Mouse (Mus musculus) MEL (cell line): Measurements from ENCODE around the gene Zfp683. TPM values are rescaled to one million over a fixed set of nuclear protein-coding genes. Genes with fewer than 3 reads are reported as not detected.

Source experiments
- DNase-seq: peaks from one replicate; pipeline ENCODE4 v3.0.0; 2011; ENCODE audit warnings: low read depth, low spot score
- H3K27ac ChIP-seq: 2 replicates; pipeline ENCODE4 v1.5.1; 2012; ENCODE audit warnings: low read depth, mild to moderate bottlenecking, control low read depth, low read length, moderate library complexity; ENCODE audit not compliant: control insufficient read depth
- H3K27me3 ChIP-seq, 2 experiments: fragments of 150-350 bp in 1 of 2; sonication (generic) in 1 of 2; 2 replicates each; pipeline ENCODE4 v1.6.1; 2012; ENCODE audit warnings: low read length in 2 of 2, mild to moderate bottlenecking in 2 of 2, improper control_type of control experiment in 1 of 2, moderate library complexity in 1 of 2; ENCODE audit not compliant: insufficient read depth in 2 of 2, control insufficient read depth in 1 of 2
- H3K36me3 ChIP-seq, 2 experiments: 2 replicates each; pipeline ENCODE4 v1.6.1; 2012 to 2014; ENCODE audit warnings: low read length in 2 of 2, improper control_type of control experiment in 1 of 2, inconsistent platforms in 1 of 2, mild to moderate bottlenecking in 1 of 2; ENCODE audit not compliant: insufficient read depth in 2 of 2, control insufficient read depth in 1 of 2
- H3K4me1 ChIP-seq, 2 experiments: fragments of 150-350 bp in 1 of 2; sonication (generic) in 1 of 2; 2 replicates each; pipeline ENCODE4 v1.6.1; 2012; ENCODE audit warnings: low read length in 2 of 2, improper control_type of control experiment in 1 of 2, mild to moderate bottlenecking in 1 of 2; ENCODE audit not compliant: insufficient read depth in 2 of 2, control insufficient read depth in 1 of 2
- H3K4me3 ChIP-seq, 2 experiments: fragments of 150-350 bp in 1 of 2; sonication (generic) in 1 of 2; 2 replicates each; pipeline ENCODE4 v1.5.1; 2012; ENCODE audit warnings: low read depth in 2 of 2, low read length in 2 of 2, mild to moderate bottlenecking in 2 of 2, moderate library complexity in 2 of 2, control low read depth in 1 of 2, improper control_type of control experiment in 1 of 2; ENCODE audit not compliant: control insufficient read depth in 1 of 2, insufficient read depth in 1 of 2
- H3K79me2 ChIP-seq: 2 replicates; pipeline ENCODE4 v1.6.1; 2012; ENCODE audit warnings: mild to moderate bottlenecking, low read length, moderate library complexity; ENCODE audit not compliant: control insufficient read depth, poor library complexity, insufficient read depth
- H3K9ac ChIP-seq: 2 replicates; pipeline ENCODE4 v1.6.1; 2012; ENCODE audit warnings: low read depth, mild to moderate bottlenecking, control low read depth, low read length, moderate library complexity; ENCODE audit not compliant: control insufficient read depth, poor library complexity, severe bottlenecking
- H3K9me3 ChIP-seq: fragments of 150-350 bp; sonication (generic); replicated peaks from 2 replicates; pipeline ENCODE4 v1.6.1; 2012; ENCODE audit warnings: mild to moderate bottlenecking, low read length, improper control_type of control experiment, moderate library complexity; ENCODE audit not compliant: insufficient read depth
- CHD1 ChIP-seq: IDR thresholded peaks from 2 replicates; pipeline ENCODE4 v1.6.1; 2012; ENCODE audit warnings: low read depth, mild to moderate bottlenecking, inconsistent platforms, low read length, improper control_type of control experiment
- CHD2 ChIP-seq: IDR thresholded peaks from 2 replicates; pipeline ENCODE4 v1.6.1; 2011; ENCODE audit warnings: low read length, improper control_type of control experiment
- CTCF ChIP-seq, 3 experiments: IDR thresholded peaks in 2 of 3; conservative IDR thresholded peaks in 1 of 3; 2 replicates each; pipeline ENCODE4 v1.5.1; 2011 to 2012; ENCODE audit warnings: low read length in 3 of 3, low read depth in 2 of 3, mild to moderate bottlenecking in 2 of 3, improper control_type of control experiment in 1 of 3, inconsistent platforms in 1 of 3, mixed read lengths in 1 of 3, moderate library complexity in 1 of 3; ENCODE audit not compliant: control insufficient read depth in 1 of 3, insufficient read depth in 1 of 3, poor library complexity in 1 of 3, severe bottlenecking in 1 of 3
- ELF1 ChIP-seq: IDR thresholded peaks from 2 replicates; pipeline ENCODE4 v1.6.1; 2014; ENCODE audit warnings: low read depth, mild to moderate bottlenecking, inconsistent platforms, low read length, improper control_type of control experiment, moderate library complexity
- GABPA ChIP-seq: IDR thresholded peaks from 2 replicates; pipeline ENCODE4 v1.6.1; 2012; ENCODE audit warnings: low read depth, mild to moderate bottlenecking, inconsistent platforms, low read length, improper control_type of control experiment, moderate library complexity
- HCFC1 ChIP-seq: IDR thresholded peaks from 2 replicates; pipeline ENCODE4 v1.6.1; 2012; ENCODE audit warnings: low read depth, mild to moderate bottlenecking, inconsistent platforms, low read length, improper control_type of control experiment, moderate library complexity
- JUND ChIP-seq: IDR thresholded peaks from 2 replicates; pipeline ENCODE4 v1.6.1; 2011; ENCODE audit warnings: low read depth, mild to moderate bottlenecking, improper control_type of control experiment, low read length
- KAT2A ChIP-seq: conservative IDR thresholded peaks from 2 replicates; pipeline ENCODE4 v1.6.1; 2012; ENCODE audit warnings: low read depth, low read length, improper control_type of control experiment, inconsistent platforms
- MAFK ChIP-seq: IDR thresholded peaks from 2 replicates; pipeline ENCODE4 v1.6.1; 2011; ENCODE audit warnings: low read depth, mild to moderate bottlenecking, low read length, improper control_type of control experiment, borderline replicate concordance
- MYB ChIP-seq: IDR thresholded peaks from 2 replicates; pipeline ENCODE4 v1.6.1; 2011; ENCODE audit warnings: mild to moderate bottlenecking, low read depth, low read length, improper control_type of control experiment
- NELFE ChIP-seq: IDR thresholded peaks from 2 replicates; pipeline ENCODE4 v1.6.1; 2011; ENCODE audit warnings: low read depth, low read length, improper control_type of control experiment
- NRF1 ChIP-seq: IDR thresholded peaks from 2 replicates; pipeline ENCODE4 v1.6.1; 2014; ENCODE audit warnings: low read depth, mild to moderate bottlenecking, inconsistent platforms, low read length, improper control_type of control experiment, moderate library complexity; ENCODE audit not compliant: poor library complexity, insufficient read depth, severe bottlenecking
- POLR2A ChIP-seq, 2 experiments: IDR thresholded peaks; 2 replicates each; pipeline ENCODE4 v1.6.1; 2011 to 2012; ENCODE audit warnings: low read length in 2 of 2, mild to moderate bottlenecking in 2 of 2, control low read depth in 1 of 2, improper control_type of control experiment in 1 of 2, low read depth in 1 of 2, moderate library complexity in 1 of 2; ENCODE audit not compliant: control insufficient read depth in 1 of 2, insufficient read depth in 1 of 2, poor library complexity in 1 of 2
- RCOR1 ChIP-seq: IDR thresholded peaks from 2 replicates; pipeline ENCODE4 v1.6.1; 2012; ENCODE audit warnings: low read depth, mild to moderate bottlenecking, inconsistent platforms, low read length, improper control_type of control experiment
- TCF12 ChIP-seq: IDR thresholded peaks from 2 replicates; pipeline ENCODE4 v1.6.1; 2014; ENCODE audit warnings: low read depth, mild to moderate bottlenecking, inconsistent platforms, low read length, improper control_type of control experiment, moderate library complexity
- polyA plus RNA-seq, 2 experiments: library from polyadenylated mRNA; stranded (reverse) in 1 of 2; unstranded in 1 of 2; fragments of >175 nt in 1 of 2; fragments of >200 nt in 1 of 2; gene quantifications; 2 replicates each; pipeline versions ENCODE4 v1.2.1 to v1.2.4; 2012; ENCODE audit warnings: low replicate concordance in 2 of 2, low read depth in 1 of 2; ENCODE audit not compliant: insufficient read length in 2 of 2, insufficient read depth in 1 of 2, missing spikeins in 1 of 2
- total RNA-seq: library from RNA; depleted of rRNA; stranded (reverse); fragments of 300-350 nt; gene quantifications from 2 replicates; pipeline ENCODE4 v1.2.3, GENCODE M21; 2012

Zfp683 gene
- total and polyA plus RNA-seq, 3 experiments: not detected

GRCm38 (mm10) chr4:134051912-134052311, 1.7 kb upstream of the Zfp683 start:
- Histone ChIP-seq H3K4me3 (no peak overlapping the region), H3K9ac (no peak overlapping the region), H3K36me3 (no peaks in the 10 kb centered on the region; a peak in 1 of 4 replicates), H3K27me3 (peaks cover 0 to 3% of the 10 kb centered on the region in 2 experiments; a peak in 2 of 4 replicates), H3K27ac (no peak overlapping the region), H3K79me2 (no peaks in the 10 kb centered on the region), H3K4me1 (peaks cover 0 to 18% of the 10 kb centered on the region in 2 experiments; a peak in 1 of 4 replicates), H3K9me3 (no peaks in the 10 kb centered on the region)
- DNase-seq: no peak
- TF ChIP-seq CHD1: no peak
- TF ChIP-seq CHD2: no peak
- TF ChIP-seq MAFK: no peak
- TF ChIP-seq CTCF (IDR thresholded peaks at IDR 0.05 in 2 of 3, conservative IDR thresholded peaks at IDR 0.05 in 1 of 3; ENCODE audit: control insufficient read depth in 1 of 3, insufficient read depth in 1 of 3, low read depth in 2 of 3, low read length in 3 of 3, poor library complexity in 1 of 3, severe bottlenecking in 1 of 3): no peak
- no peak for TF ChIP-seq NELFE
- TF ChIP-seq GABPA: no peak
- no peak for TF ChIP-seq NRF1
- TF ChIP-seq MYB: no peak
- TF ChIP-seq TCF12: no peak
- TF ChIP-seq JUND: no peak
- TF ChIP-seq HCFC1: no peak
- TF ChIP-seq POLR2A (IDR thresholded peaks at IDR 0.05; ENCODE audit: control insufficient read depth in 1 of 2, insufficient read depth in 1 of 2, low read depth in 1 of 2, low read length in 2 of 2, poor library complexity in 1 of 2): no peak

DNA sequence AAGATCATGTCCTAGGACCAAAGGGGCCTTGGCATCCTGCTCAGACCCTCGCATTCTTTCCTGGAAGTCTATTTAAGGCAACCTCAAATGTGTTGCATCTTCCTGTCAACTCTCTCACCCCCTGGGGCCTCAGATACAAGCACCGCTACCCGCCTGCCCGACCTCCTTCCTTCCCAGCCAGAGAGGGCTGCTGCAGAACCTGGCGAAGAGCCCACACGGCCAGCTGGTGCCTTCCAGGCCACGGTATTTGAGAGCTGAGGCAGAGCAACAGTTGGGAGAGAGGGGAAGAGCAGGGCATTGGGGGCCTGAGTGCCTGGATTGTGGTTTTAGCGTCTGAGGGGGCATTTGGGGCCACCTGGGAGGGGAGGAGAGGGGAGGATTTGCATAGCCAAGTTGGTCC, 1.1 kb upstream of the Zfp683 start:
- no peak overlapping the region for H3K9ac ChIP-seq
- no peak overlapping the region for H3K27ac ChIP-seq
- no peak for TF ChIP-seq RCOR1
- no peak for TF ChIP-seq ELF1
- H3K36me3 ChIP-seq: no peaks in the 10 kb centered on the region; a peak in 1 of 4 replicates
- no peak overlapping the region for H3K4me3 ChIP-seq
- no peaks in the 10 kb centered on the region for H3K9me3 ChIP-seq
- peaks cover 0 to 16% of the 10 kb centered on the region in 2 experiments; a peak in 1 of 4 replicates for H3K4me1 ChIP-seq
- H3K79me2 ChIP-seq: no peaks in the 10 kb centered on the region
- peaks cover 0 to 3% of the 10 kb centered on the region in 2 experiments; a peak in 2 of 4 replicates for H3K27me3 ChIP-seq
- DNase-seq: no peak

DNA sequence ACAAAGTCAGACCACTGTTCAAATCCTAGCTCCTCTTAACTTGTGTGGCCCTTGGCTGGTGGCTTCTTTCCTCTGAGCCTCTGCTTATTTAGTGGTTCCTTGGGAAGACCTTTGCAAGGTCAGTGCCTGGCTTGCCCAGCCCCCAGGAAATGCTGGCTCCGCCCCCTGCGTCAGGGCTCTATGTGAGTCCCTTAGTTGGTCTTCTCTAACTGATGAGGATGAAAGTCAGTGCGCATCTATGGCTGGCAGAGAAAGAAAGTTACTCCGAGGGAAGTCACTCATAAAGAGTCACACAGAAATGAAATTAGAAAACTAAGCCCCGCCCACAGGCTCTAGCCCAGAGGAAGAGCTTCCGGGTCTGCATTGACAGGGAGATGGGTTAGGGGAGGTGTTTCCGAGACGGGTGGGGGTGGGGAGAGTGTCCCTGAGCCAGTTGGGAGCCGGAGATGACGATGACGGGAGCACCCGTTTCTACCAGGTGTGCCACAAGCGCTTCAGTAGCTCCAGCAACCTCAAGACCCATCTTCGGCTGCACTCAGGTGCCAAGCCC, 4.6 kb downstream of the Zfp683 start:
- DNase-seq: no peak
- Histone ChIP-seq H3K27ac (no peak overlapping the region), H3K9ac (no peak overlapping the region), H3K9me3 (no peaks in the 10 kb centered on the region), H3K4me3 (no peak overlapping the region), H3K27me3 (peaks cover 0 to 3% of the 10 kb centered on the region in 2 experiments; a peak in 2 of 4 replicates), H3K79me2 (no peaks in the 10 kb centered on the region), H3K4me1 (peaks cover 3 to 14% of the 10 kb centered on the region in 2 experiments), H3K36me3 (peaks cover 0 to 3% of the 10 kb centered on the region in 2 experiments; a peak in 2 of 4 replicates)
- no peak for TF ChIP-seq KAT2A
- TF ChIP-seq CTCF (IDR thresholded peaks at IDR 0.05 in 2 of 3, conservative IDR thresholded peaks at IDR 0.05 in 1 of 3; ENCODE audit: control insufficient read depth in 1 of 3, insufficient read depth in 1 of 3, low read depth in 2 of 3, low read length in 3 of 3, poor library complexity in 1 of 3, severe bottlenecking in 1 of 3): no peak
